Mouse (Mus musculus) telencephalon, adult 2 months (tissue): ENCODE results near the gene Rnf111.
"Not testable (repeated sequence)": the region's sequence is repeated elsewhere in the genome, so short reads cannot be mapped to it uniquely, and the experiment has no call there.

Experiments
- DNase-seq: peaks from one replicate; pipeline ENCODE4 v3.0.0-alpha.2; 2011; ENCODE audit warnings: low read depth, low spot score

Gene Rnf111

GRCm38 (mm10) chr9:70496990-70497389 lies 6.5 kb downstream of the Rnf111 start:
- DNase-seq: no peak

DNA sequence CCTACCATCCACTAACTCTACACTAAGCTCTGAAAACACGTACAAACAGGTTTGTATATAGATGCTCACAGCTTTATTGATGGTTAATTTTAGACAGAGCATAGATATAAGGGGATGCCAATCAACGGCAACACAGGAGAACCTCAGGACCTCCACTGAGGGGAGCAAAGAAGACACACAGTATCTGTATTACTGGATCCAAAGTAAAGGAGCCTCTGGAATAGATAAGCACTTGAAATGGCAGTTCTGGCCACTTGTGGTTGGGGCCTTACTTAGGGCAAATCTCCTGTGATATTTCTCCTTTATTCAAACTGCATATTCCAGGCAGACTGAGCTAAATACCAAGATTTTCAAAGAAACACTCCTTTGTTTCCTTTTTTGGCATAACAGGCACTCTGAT lies 10.5 kb downstream of the Rnf111 start:
- DNase-seq: no peak

GRCm38 (mm10) chr9:70491176-70491575 lies 12.3 kb downstream of the Rnf111 start:
- no peak for DNase-seq

DNA sequence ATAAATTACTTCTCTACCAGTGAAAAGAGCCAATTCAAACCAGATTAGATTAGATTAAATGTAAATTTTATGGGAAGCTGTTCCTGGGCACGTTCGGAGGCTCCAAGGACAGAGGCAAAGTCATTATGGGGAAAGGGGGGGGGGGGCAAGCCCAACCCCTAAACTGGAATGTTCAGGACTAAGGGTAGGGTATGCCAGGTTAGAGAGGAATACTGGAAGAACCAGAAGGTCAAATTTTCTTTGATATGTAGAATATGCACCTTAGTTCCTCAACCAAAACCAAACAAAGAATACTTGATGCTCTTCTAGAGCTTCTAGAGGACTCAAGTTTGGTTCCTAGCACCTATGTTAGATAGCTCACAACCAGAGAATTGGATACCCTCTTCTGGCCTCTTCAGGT lies 16.1 kb downstream of the Rnf111 start:
- DNase-seq: no peak

- DNase-seq: no peak
These were observed 17.7 kb downstream of the Rnf111 start for GRCm38 (mm10) chr9:70485840-70486239.

GRCm38 (mm10) chr9:70483495-70483894 lies 20.0 kb downstream of the Rnf111 start:
- DNase-seq: no peak

DNA sequence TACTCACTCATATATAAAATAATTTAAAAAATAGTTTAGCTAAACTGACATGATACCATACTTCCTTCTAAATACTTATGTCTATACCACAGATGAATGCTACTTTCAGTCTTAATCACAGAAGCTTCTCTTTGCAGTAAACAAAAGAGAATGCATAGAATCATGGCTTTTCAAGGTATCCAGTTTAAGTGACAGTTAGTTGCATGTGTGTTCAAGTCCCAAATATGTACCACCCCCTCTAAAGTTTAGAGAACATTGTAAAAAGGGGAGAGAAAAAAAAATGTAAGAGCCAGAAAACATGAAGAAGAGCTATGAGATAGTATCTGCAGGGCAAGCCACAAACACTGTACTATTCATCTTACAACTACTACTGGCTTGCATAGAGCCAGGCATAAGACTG lies 21.7 kb downstream of the Rnf111 start:
- no peak for DNase-seq

DNA sequence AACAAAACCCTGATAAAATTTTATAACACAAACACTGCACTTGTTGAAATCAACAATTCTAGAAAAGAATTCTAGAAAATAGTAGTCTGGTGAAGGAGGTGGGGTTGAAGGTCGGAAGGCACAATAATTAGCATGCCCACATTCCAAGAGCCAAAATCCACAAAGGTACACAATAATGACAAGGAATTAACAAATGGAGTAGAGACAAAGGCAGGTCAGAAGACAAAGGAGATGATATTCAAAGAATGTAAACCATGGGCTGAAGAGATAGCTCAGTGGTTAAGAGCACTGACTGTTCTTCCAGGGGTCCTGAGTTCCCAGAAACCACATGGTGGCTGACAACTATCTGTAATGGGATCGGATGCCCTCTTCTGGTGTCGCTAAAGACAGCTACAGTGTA lies 26.3 kb downstream of the Rnf111 start:
- DNase-seq: no peak

- no peak for DNase-seq
These were observed 27.7 kb downstream of the Rnf111 start for GRCm38 (mm10) chr9:70475777-70476270.

DNA sequence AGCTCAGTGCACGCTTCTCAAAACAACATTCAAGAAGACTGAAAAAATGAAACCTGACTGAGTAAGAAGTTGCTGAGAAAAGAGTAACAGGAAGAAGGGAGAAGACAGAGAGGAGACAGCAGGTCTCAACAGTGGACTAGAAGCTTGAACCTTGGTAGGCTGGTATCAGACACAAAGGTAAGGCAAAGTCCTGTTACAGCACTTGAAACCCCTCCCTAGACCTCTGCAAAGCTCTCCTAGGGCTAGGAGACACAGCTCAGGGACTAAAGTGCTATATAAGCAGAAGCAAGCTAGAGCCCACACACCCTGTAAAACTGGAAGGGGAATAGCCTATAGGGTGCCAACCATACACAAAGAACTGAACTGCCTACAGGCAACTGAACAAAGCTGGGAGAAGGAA lies 30.1 kb downstream of the Rnf111 start:
- no peak for DNase-seq

DNA sequence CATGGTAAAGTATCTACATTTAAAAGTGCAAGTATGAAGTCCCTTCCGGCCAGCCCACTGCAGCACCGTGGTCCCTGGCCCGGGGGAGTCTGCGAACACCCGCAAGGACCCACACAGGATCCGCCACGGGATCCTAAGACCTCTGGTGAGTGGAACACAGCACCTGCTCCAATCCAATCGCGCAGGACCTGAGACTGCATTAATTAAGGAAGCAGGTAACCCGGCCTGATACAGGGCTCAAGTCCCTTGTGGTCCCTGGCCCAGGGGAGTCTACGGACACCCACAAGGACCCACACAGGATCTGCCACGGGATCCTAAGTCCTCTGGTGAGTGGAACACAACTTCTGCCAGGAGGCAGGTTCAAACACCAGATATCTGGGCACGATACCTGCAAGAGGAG lies 40.4 kb downstream of the Rnf111 start:
- not testable (repeated sequence) for DNase-seq

GRCm38 (mm10) chr9:70452371-70452770 lies 51.2 kb downstream of the Rnf111 start:
- DNase-seq: no peak

- DNase-seq: no peak
These were observed 54.5 kb downstream of the Rnf111 start for GRCm38 (mm10) chr9:70449072-70449471.

DNA sequence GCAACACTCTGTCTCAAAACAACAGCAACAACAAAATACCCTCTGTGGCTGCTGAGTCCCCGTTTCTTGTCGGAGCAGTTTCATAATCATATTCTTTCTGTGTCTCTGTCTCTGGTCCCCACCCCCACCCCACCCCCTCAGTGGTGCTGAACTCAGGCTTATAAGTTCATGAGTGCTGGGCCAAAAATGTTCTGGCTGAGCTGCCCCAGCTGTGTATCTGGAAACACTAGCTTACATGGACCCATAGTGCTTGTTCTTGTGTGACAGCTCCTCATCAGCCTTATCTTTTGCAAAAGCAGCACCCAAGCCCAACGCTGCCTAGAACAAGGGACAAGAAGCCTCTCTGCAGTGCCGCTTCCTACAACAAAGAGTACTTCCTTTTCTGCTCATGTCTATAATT lies 63.6 kb downstream of the Rnf111 start:
- no peak for DNase-seq

DNA sequence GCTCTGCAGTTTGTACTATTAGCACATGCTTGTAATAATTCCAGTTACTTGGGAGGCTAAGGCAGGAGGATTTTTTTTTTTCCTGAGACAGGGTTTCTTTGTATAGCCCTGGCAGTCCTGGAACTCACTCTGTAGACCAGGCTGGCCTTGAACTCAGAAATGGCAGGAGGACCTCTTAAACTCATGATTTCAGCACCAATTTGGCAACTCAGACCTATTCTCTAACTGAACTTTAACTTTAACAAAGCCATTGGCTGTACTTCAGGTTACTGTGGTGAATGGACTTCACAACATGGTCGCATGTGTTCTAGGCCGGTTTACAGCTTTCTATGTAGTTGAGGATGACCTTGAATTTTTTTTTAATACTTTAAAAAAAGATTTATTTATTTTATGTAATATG lies 80.9 kb downstream of the Rnf111 start:
- no peak for DNase-seq

GRCm38 (mm10) chr9:70421257-70422056 lies 82.1 kb downstream of the Rnf111 start, which contains the start of gene Ccnb2:
TSS of gene Ccnb2 (minus strand) at chr9:70421547.
- peak; percentile 66 for DNase-seq

GRCm38 (mm10) chr9:70416412-70416811 lies 87.1 kb downstream of the Rnf111 start:
- DNase-seq: no peak

- no peak for DNase-seq
These were observed 90.5 kb downstream of the Rnf111 start for GRCm38 (mm10) chr9:70413038-70413437.

DNA sequence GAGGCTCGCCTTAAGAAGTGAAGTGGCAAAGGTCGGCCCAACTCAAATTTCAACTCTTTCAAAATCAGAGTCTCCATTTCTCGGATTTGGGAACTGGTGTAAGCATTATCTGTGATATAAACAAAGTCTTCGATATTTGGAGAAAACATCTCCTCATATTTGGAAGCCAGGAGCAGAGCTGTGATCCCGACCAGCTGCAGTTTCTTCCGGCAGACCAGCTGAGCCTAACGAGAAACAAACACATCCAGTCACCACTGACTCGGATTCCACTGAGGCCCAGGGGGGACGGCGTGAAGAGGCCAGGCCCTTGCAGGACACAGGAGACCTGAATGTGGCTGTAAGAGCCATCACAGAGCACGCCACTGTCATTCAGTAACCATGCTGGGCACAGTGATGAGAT lies 92.9 kb downstream of the Rnf111 start:
- DNase-seq: no peak

DNA sequence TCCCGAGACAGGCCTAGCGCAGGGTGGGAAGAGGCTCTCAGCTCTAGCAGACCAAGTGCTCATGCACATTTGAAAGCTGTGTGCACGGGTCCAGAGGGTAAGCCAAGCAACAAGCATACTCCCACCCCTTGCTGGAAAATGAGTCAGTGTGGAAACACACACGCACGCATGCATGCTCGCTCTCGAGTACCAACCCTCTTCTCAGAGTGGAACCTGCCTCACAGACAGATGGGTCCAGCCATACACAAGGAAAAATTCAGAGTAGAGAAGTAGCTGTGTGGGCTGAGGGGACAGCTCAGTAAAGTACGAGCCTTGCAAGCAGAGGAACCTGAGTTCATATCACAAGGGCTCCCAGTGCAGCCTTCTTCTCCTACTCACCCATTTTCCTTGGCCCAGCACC lies 93.8 kb downstream of the Rnf111 start:
- DNase-seq: no peak

GRCm38 (mm10) chr9:70408791-70409190 lies 94.7 kb downstream of the Rnf111 start:
- DNase-seq: no peak

GRCm38 (mm10) chr9:70406596-70406995 lies 96.9 kb downstream of the Rnf111 start:
- no peak for DNase-seq

DNA sequence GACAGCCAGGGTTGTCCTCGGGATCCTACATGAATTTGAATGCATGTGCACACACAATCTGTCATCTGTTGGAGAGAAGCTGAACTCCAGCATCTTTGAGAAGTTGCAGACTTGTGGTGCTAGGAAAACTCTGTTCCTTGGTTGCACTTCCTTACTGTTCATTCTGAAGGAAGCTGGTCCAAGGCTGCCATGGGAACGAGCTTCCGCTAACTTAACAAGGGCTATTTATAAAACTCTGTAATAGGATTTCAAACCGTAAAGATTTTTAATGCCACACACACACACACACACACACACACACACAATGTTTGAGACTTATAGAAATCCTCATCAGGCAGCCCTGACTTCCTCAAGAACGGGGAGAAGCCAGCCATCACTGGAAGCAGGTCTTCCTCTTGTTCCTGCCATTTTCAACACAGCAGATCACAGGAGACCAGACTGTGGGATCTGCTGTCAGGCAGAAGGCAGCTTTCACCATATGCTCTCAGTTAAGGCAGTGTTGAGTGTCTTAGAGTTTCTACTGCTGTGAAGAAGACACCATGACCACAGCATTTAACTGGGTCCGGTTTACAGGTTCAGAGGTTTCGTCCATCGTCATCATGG lies 101.5 kb downstream of the Rnf111 start:
- peak; percentile 72 for DNase-seq
